Mouse (Mus musculus) cerebellum, adult 2 months (tissue): Measurements from ENCODE around the gene Wnt9b.

Experiments
- CTCF ChIP-seq: fragments of 200-500 bp; IDR thresholded peaks from 2 replicates; pipeline ENCODE4 v1.5.1; 2011; ENCODE audit warnings: low read depth, mild to moderate bottlenecking, control low read depth, low read length, moderate library complexity, borderline replicate concordance; ENCODE audit not compliant: insufficient read depth
- POLR2A ChIP-seq: fragments of 200-500 bp; IDR thresholded peaks from 2 replicates; pipeline ENCODE4 v1.6.1; 2011; ENCODE audit warnings: low read length, control low read depth, borderline replicate concordance; ENCODE audit not compliant: insufficient read depth

GRCm38 (mm10) chr11:103729282-103729985 is 20.2 kb downstream of the Wnt9b start:
- TF ChIP-seq POLR2A (no peak), CTCF (no peak)
